Mouse (Mus musculus) spleen, adult 12 weeks (tissue): ENCODE results near the gene Bcar1.

Source experiments
- DNase-seq: peaks from one replicate; pipeline ENCODE4 v3.0.0; 2022; ENCODE audit warnings: low spot score

Bcar1 gene

DNA sequence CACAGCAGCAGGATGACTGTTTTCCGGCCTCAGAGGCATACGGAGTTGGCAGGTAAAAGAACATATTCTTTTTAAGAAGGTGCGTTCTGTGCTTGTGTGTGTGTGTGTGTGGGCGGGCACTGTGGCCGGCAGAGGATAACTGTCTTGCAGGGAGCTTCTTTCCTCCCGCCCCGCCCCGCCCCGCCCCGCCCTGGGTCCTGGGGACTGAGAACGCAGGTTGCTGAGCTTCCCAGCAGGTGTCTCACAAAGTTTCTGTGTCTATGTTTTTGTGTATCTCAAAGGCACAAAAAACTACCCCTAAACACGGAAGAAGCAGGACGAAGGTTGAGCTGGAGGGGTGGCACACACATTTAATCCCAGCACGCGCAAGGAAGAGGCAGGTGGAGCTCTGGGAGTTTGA lies 25.7 kb upstream of the Bcar1 start:
- DNase-seq, result no peak

DNA sequence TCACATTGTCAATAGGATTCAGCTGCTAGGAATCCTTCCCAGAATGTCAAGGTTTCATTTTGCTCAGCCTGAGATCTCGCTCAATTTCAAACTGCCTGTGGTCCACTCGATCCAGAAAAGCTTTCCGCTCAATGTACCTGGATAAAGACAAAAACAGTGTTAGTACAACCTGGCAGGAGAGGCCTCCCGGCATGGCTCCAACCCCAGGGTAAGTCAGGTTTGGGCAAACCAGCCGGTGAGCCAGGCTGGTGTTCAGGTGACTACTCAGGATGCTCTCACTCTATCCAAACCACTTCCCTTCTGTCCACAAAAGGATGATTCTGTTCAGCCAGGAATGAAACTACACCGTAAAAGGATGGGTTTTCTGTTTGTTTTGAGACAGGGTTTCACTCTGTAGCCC lies 25.0 kb upstream of the Bcar1 start:
- DNase-seq, result no peak

DNA sequence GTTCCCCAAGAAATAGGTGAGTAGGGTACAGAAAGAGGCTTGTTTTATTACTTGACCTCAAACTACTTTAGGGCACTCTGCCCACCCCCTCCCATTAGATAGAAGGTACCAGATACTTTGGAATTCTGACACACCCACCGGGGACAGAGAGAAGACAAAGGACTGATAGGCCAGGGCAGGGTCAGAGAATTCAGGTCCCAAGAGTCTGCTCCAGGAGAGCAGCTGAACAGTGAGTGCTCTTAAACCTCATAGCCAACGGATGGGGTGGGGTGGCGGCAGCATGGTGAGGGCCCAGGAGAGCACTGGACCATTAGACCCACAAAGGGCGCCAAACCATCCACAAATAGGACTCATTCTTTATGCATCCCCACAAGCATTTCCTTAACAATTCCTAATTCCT lies 22.0 kb upstream of the Bcar1 start:
- no peak for DNase-seq

- no peak for DNase-seq
Observed at GRCm38 (mm10) chr8:111765096-111765495, 21.5 kb upstream of the Bcar1 start.

DNA sequence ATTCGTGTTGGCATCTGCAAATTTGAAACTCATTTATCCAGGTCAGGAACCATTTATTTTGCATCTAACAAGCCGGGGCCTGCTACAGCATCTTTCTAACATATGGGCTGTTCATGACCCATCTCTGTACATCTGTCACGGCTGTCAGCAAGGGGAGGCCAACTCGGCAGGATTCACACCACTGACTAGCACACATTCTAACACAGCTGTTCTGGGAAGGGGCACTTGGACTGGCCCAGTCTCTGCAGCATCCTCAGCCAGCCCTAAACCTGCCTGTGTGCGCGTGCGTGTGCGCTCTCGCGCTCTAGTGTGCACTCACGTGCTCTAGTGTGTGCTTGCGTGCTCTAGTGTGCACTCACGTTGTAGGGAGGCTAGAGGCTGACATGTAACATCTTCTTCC lies 17.1 kb upstream of the Bcar1 start:
- no peak for DNase-seq

DNA sequence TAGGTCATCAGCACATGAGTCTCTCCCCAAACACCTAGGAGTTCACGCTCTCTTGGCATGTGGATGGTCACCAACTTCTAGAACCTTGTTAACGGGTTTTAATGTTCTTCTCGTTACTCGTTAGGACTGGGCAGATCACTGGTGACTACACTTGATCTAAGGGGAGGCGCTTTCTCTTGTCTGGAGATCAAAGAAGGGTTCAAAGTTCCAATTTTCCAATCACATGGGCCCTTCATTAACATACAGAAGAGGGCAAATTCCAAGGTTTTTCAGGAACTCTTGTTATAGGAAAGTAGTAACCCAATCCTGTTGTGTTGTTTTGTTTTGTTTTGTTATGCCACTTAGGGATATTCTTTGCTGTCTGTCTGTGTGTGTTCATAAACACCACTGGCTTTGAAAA lies 15.2 kb upstream of the Bcar1 start:
- DNase-seq, result no peak

GRCm38 (mm10) chr8:111757599-111757998 lies 14.0 kb upstream of the Bcar1 start:
- DNase-seq, result no peak

DNA sequence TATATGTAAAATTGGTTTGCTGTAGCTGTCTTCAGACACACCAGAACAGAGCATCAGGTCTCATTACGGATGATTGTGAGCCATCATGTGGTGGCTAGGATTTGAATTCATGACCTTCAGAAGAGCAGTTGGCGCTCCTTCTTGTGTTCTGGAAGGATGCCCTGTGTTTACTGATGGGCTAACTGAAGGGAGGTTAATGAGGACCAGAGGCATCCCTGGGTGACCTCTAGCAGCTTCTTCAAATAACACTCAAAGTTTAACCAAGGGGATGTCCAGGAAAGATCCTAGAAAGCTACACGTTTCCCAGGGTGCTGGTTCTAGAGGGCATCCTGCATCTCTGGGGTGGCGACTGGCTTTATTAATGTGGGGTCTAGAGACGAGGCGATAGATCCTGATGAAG lies 11.1 kb upstream of the Bcar1 start:
- DNase-seq, result no peak

DNA sequence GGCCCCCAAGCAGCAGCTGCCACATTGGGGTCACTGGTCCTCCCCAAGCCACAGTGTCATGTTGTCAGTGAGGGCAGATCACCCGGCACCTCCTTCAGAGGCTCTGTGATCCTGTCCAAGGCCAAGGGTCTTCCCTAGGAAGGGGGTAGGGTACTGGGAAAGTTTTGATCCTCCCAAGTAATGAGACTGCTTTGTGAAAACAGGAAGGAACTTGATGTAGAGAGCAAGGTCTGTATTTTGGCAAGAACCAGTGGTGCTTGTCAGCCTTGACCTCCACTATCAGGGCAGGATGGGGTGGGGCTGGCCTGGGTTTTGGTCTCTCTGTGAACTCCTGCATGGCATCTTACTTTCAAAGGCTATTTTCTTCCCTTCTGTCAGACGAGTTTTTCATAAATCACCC lies 10.5 kb upstream of the Bcar1 start:
- DNase-seq, result no peak

DNA sequence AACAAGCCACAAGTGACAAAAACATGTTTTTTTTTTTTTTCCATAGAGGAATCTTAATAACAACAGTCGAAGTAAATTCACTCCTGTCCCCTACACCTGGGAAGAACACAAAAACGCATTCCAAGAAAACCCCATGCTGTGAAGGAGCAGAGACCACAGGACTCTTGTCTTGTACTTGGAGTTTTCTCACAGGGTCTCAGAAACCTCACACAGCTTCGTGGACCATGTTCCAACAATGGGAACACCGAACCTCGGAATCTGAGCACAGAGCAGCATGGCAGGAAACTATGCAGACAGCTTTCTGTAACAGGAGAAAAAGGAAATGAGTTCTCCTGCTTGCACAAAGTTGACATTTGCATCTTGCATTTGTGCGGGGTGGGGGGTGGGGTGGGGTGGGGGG lies 5.2 kb upstream of the Bcar1 start:
- DNase-seq, result no peak

- DNase-seq, result no peak
Observed at GRCm38 (mm10) chr8:111747866-111748649, 4.4 kb upstream of the Bcar1 start.

DNA sequence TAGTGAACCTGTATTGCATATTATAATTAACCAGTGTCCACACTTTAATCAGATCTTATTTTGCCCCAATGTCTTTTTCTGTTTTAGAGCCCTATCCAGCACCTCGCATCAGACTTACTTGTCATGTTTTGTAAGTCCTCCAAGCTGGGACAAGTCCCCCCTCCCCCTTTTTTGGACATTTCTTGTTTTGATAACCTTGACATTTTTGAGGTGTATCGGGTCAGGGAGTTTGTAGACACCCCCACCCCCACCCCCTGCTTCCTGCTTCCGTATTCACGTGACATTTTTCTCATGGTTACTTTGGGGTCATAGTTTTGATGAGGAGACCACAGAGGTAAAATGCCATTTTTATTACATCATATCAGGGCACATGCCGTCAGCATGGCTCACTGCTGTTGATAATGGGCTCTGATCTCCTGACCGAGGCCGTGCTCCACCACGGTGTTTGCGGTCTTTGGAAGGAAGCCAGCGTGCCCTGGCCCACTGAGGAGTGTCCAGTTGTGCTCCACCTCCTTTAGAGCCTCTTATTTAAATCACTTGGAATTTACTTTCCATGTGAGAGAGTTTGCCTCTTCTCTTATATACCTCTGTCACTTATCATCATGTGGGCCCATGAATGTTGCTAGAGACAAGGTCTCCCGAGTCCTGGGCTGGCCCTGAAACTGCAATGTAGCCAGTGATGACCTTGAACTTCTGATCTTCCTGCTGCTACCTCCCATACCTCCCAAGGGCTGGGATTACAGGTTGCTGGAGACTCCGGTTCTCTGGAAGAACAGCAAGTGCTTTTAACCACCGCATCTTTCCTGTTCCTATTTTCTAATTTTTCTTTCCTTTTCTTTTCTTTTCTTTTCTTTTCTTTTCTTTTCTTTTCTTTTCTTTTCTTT lies 3.2 kb upstream of the Bcar1 start:
- no peak for DNase-seq

DNA sequence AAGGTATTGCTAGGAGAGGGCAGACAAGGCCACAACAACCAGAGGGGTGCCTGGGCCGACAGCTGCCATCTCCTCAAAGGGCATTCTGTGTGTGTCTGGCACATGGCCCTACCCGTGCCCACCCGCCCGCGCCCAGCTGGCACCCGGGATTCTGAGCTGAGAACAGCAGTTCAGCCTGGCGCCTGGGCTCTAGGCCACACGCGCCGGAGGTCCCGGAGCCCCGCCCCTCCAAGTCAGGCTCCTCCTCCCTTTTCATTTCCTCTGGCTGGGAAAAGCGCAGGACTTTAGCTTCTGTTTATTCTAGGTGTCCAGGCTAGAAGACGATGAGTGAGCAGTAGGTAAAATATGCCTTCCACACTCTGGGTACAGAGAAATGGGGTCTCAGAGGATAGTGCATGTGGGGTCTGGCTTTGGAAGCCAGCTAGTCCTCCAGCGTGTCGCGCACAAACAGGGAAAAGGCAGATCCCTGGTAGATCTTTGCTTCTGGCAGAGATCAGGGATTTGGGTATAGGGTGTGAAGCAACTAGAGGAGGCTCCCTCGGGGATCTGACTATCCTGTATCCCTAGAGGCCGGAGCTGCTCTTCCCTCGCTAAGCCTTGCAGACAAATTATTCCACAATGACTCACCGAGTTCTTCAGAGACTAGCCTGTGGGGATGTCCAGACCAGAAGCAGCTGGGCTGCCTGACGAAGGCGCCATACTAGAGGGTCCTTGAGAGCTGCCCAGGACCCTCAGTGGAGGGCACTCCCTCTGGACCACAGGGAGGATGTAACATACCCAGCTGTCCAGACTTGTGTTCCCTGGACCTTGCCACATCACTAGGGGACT lies 2.2 kb upstream of the Bcar1 start:
- DNase-seq, result no peak

GRCm38 (mm10) chr8:111745086-111745485 lies 1.5 kb upstream of the Bcar1 start:
- no peak for DNase-seq

GRCm38 (mm10) chr8:111743101-111743791 lies 363 bp downstream of the Bcar1 start:
- DNase-seq, result no peak

GRCm38 (mm10) chr8:111742261-111743037 lies 1.2 kb downstream of the Bcar1 start:
- DNase-seq, result no peak

GRCm38 (mm10) chr8:111741556-111741955 lies 2.1 kb downstream of the Bcar1 start:
- no peak for DNase-seq

DNA sequence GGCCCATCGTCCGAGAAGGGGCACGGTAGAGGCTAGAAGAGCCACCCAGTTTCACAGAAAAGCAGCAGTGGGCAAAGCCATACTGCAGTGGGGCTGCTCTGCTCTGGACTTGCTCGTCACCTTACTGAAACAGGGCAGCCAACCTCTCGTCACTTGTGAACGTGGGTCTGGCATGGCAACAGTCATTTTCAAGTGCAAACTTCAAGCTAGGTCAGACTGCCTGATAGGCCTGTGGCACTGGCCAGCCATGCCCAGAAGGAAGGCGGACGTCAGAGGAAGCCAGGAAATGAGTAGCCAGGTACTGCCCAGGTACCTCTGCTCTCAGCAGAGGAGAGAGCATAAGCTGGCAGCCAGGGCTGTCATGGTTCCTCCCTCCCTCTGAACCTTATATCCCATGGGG lies 2.6 kb downstream of the Bcar1 start:
- DNase-seq, result no peak

DNA sequence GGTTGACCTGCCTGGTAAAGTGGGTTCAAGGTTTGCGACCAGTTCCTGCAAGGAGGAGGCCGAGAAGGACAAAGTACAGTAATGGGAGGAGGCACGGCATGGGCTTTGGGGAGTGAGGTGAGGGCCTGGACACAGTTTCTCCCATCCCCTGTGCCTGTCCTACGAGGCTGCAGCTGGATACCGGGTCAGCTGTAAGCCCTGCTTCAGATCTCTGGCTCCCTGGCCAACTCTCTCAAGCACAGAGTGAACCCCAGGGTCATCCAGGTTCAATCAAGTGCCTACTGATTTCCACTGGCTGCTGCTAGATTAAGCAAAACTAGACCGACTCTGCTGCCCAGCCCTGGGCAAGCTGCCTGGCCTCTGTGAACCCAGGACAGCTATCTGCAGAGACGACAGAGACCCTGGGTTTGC lies 3.3 kb downstream of the Bcar1 start:
- DNase-seq, result no peak

- DNase-seq, result no peak
Observed at GRCm38 (mm10) chr8:111739604-111740003, 4.0 kb downstream of the Bcar1 start.

DNA sequence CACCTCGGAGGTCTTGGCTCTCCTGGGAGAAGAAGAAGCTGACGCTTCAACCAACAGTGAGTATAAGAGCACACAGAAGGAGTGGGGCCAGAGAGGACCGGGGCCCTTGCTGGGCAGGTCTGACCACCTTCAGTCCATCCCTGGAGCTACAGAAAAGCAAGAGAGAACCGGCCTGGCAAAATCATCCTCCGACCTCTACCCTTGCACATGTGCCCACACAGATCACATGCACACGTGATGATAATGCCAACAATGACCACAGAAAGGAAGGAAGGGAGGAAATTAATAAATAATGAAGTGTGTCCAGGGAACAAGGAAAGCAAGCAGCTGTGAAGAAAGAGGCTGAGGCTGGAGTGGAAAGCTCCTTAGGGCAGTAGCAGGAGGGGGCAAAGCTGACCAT lies 4.7 kb downstream of the Bcar1 start:
- no peak for DNase-seq
